Mouse (Mus musculus) heart, postnatal 14 days (tissue): Measurements from ENCODE around the gene Otud6a. TPM values are rescaled to one million over a fixed set of nuclear protein-coding genes. Genes with fewer than 3 reads are reported as not detected.
A peak's percentile ranks its signal among the peaks of the same experiment; 100 is the strongest.
"Not testable (repeated sequence)": the region's sequence is repeated elsewhere in the genome, so short reads cannot be mapped to it uniquely, and the experiment has no call there.

Experiments
- DNase-seq, 2 experiments: peaks; one replicate each; pipeline ENCODE4 v3.0.0; 2021 to 2022
- intact Hi-C: fragments of 180-260 bp; cut with DNase I; formaldehyde crosslinking; loops from one replicate; pipeline ENCODE4 v1.15.1; 2025
- long read RNA-seq, 2 experiments: library from polyadenylated mRNA; stranded (forward); transcript quantifications; one replicate each; pipeline ENCODE4 v2.0.0; 2021
- microRNA-seq, 2 experiments: library from miRNA; unstranded; fragments of <30 nt; microRNA quantifications; one replicate each; pipeline ENCODE4 v1.2.0; 2021 to 2022
- total RNA-seq, 2 experiments: library from RNA; stranded (reverse); gene quantifications; 2 replicates each; pipeline ENCODE4 v1.2.3; 2021

Otud6a gene
- not detected for total RNA-seq
- long read RNA-seq, experiment 1, result 0 reads
- long read RNA-seq, experiment 2, result 0 reads

- intact Hi-C loops, result no loop called here
- DNase-seq, result no peak
Observed at GRCm38 (mm10) chrX:100428693-100429092, at the start of gene Otud6a. Gene Otud6a, plus strand, starts transcription at chrX:100429013.

- no peak for DNase-seq
- intact Hi-C loops, result loop anchor here (5.0 kb wide), 2 partner anchors 538 to 578 kb away; no protein-coding TSS in a partner anchor
Observed at GRCm38 (mm10) chrX:100389887-100390286, 38.9 kb upstream of the Otud6a start.

GRCm38 (mm10) chrX:100392304-100392703 is 36.5 kb upstream of the Otud6a start:
- intact Hi-C loops, result loop anchor here (5.0 kb wide), 2 partner anchors 540 to 580 kb away; no protein-coding TSS in a partner anchor
- peak; percentile 27 to 45 for DNase-seq

GRCm38 (mm10) chrX:100394223-100394861 is 34.5 kb upstream of the Otud6a start:
- DNase-seq, result no peak
- intact Hi-C loops, result loop anchor here (2.0 to 5.0 kb wide), 3 partner anchors 86 to 582 kb away; no protein-coding TSS in a partner anchor

- intact Hi-C loops, result loop anchor here (2.0 kb wide), 1 partner anchor 86 kb away; no protein-coding TSS in a partner anchor
- peak; percentile 1 to 10 for DNase-seq
Observed at GRCm38 (mm10) chrX:100395026-100395425, 33.8 kb upstream of the Otud6a start.

- intact Hi-C loops, result no loop called here
- no peak for DNase-seq
Observed at GRCm38 (mm10) chrX:100400900-100401299, 27.9 kb upstream of the Otud6a start.

GRCm38 (mm10) chrX:100401657-100402056 is 27.2 kb upstream of the Otud6a start:
- intact Hi-C loops, result no loop called here
- DNase-seq, result no peak

GRCm38 (mm10) chrX:100409245-100409644 is 19.6 kb upstream of the Otud6a start:
- DNase-seq, result no peak
- intact Hi-C loops, result no loop called here

GRCm38 (mm10) chrX:100432311-100432710 is 3.5 kb downstream of the Otud6a start:
- DNase-seq, result no peak
- intact Hi-C loops, result no loop called here

- DNase-seq, intact Hi-C loops: not testable (repeated sequence)
Observed at GRCm38 (mm10) chrX:100442617-100443016, 13.8 kb downstream of the Otud6a start, which contains the start of gene Awat2. Gene Awat2, minus strand, starts transcription at chrX:100442717.

- intact Hi-C loops, result no loop called here
- no peak for DNase-seq
Observed at GRCm38 (mm10) chrX:100443532-100443931, 14.7 kb downstream of the Otud6a start.

GRCm38 (mm10) chrX:100468047-100468446 is 39.2 kb downstream of the Otud6a start:
- intact Hi-C loops, result no loop called here
- DNase-seq, result no peak

GRCm38 (mm10) chrX:100470126-100470525 is 41.3 kb downstream of the Otud6a start:
- DNase-seq, result no peak
- intact Hi-C loops, result no loop called here

- intact Hi-C loops, result no loop called here
- DNase-seq, result peak in 1 of 2 experiments; percentile 5
Observed at GRCm38 (mm10) chrX:100471491-100471890, 42.7 kb downstream of the Otud6a start.

GRCm38 (mm10) chrX:100475569-100476223 is 46.9 kb downstream of the Otud6a start:
- no peak for DNase-seq
- intact Hi-C loops, result no loop called here

Small RNA genes within 50 kb of the gene (microRNA-seq; reads per million reads assigned to microRNA genes)
- gene Mir676, result 2,386 to 2,770 reads per million in 2 experiments

Other genes starting within 250 kb of the Otud6a start
- gene Awat2, start 13.7 kb downstream of the Otud6a start, total RNA-seq, result under 1 TPM in 1 of 2 experiments, not detected in 1; 0.19 TPM
- gene Igbp1, start 65.3 kb downstream of the Otud6a start, total RNA-seq, result 10 to 100 TPM; 38.0 to 41.0 TPM
- gene Dgat2l6, start 95.8 kb downstream of the Otud6a start, total RNA-seq, result not detected
- gene Awat1, start 143.2 kb downstream of the Otud6a start, total RNA-seq, result not detected
- gene P2ry4, start 165.9 kb downstream of the Otud6a start, total RNA-seq, result not detected
- not detected for gene Arr3, start 176.5 kb downstream of the Otud6a start, total RNA-seq
- 1 to 10 TPM; 1.9 to 3.5 TPM for gene Kif4, start 196.7 kb downstream of the Otud6a start, total RNA-seq
- gene Pdzd11, start 197.6 kb downstream of the Otud6a start, total RNA-seq, result 10 to 100 TPM; 29.1 to 31.6 TPM